Mouse (Mus musculus): ENCODE measurements around the gene Acot2.

The Acot2 gene

DNA sequence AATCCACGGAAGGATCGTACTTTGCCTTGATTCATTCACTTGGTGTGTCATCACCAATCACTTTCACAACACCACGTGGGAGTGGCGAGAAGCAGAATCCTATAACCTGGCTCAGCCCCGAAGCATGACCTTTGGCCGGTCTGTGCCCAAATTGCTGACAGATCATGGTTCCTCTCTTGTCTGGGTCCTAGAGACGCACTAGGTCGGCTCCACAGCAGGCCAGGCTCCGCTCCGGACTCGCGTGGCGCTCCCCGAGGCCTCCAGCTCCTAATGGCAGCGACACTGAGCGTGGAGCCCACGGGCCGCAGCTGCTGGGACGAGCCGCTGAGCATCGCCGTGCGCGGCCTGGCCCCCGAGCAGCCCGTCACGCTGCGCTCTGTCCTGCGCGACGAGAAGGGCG, 50.6 kb downstream of the Acot2 start, which contains the start of gene Acot4:
Gene Acot4, plus strand, starts transcription at position 139 of the 400 bp plus-strand sequence.
- peak; percentile 45 for DNase-seq (ENCODE audit: extremely low spot score)

DNA sequence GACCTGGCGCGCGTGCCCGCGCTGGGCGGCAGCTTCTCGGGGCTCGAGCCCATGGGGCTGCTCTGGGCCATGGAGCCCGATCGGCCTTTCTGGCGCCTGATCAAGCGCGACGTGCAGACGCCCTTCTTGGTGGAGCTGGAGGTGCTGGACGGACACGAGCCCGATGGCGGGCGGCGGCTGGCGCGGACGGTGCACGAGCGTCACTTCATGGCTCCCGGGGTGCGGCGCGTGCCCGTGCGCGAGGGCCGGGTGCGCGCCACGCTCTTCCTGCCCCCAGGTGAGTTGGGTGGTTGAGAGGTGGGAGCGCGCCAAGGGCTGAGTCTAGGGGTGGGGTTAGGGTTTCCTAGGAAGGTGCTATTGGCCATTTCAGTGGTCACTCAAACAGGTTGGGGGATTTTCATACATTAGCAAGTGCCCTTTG, 51.0 kb downstream of the Acot2 start, which contains the start of gene Gm49366:
Gene Gm49366, plus strand, starts transcription at position 245 of the 421 bp plus-strand sequence.
- peak; percentile 45 for DNase-seq (ENCODE audit: extremely low spot score)

DNA sequence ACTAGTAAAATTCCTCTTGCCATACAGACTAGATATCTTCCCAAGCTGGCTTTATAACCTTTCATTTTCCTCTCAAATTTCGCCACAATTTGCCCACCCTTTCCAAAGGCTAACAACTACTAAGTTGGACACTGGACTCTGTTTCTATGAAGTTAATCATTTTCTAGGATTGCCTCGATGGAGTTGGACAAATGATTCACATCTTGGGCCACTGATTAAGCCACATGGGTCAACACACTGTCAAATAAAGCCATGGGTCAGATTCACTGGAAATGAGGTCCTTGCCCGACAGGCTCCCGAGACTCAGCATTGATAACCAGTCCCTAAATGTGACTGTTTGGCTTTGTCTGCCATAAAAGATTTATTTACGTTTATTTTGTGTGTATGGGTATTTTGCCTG, 54.6 kb downstream of the Acot2 start:
- no peak for DNase-seq (ENCODE audit: extremely low spot score)
